Comparison of ENCODE assay signal across 9 mouse cellular contexts in the genomic region with DNA sequence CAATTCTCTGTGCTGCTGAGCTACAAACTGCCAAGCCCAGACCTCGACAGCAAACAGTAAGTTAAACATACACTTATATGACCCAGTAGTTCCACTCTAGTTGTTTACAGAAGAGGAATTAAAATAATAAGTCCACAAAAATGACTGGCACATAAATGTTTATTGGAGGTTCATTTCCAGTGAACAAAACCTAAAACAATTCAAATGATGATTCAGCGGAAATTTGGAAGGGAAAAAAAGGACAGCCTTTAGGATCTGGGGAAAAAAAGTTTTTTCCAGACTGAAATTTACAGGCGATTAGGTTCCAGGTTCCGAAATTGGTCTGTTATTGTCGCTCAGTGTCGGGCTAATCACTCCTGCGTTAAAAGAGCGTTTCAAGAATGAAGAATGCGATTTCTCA. TPM values are rescaled to one million over a fixed set of nuclear protein-coding genes. Genes with fewer than 3 reads are reported as not detected.
A peak's percentile ranks its signal among the peaks of the same experiment; 100 is the strongest.
DNase-seq lines count a peak whose midpoint lies in the region; ATAC-seq and TF ChIP-seq lines count a peak whose summit lies in the region.
"Had no signal": no experiment of that assay in that cellular context is flagged by ENCODE, and none has a peak within 500 bp of the region (broad histone marks: within the 10 kb centered on the region; RNA-seq: fewer than 3 reads in every experiment).

No protein-coding gene starts in this region.

- no peak for ATAC-seq in embryonic facial prominence, embryonic 11.5 days (replicated peaks; ENCODE audit: insufficient number of reproducible peaks, low FRiP score, low TSS enrichment, low read depth)
- ATAC-seq in intestine, embryonic 14.5 days (replicated peaks; ENCODE audit: low FRiP score, low TSS enrichment, low read depth): peak; percentile 6; the same call in 1 of the 2 replicates
- ATAC-seq in midbrain, postnatal 0 days (ENCODE audit: low FRiP score): no peak

- DNase-seq in layer of hippocampus, adult 2 months (ENCODE audit: low spot score in 2 of 2): no peak
- no peak for DNase-seq in layer of hippocampus, adult 9-10 months (ENCODE audit: low spot score)
- DNase-seq in embryonic facial prominence, embryonic 11.5 days (ENCODE audit: low spot score): no peak
- no peak for DNase-seq in intestine, embryonic 14.5 days (ENCODE audit: low spot score)
- DNase-seq in midbrain, postnatal 0 days (ENCODE audit: low spot score): no peak
- DNase-seq in thymus, postnatal 14 days: no peak
- no peak for DNase-seq in lung, postnatal 14 days
- no peak for DNase-seq in layer of hippocampus, adult 8-10 months (ENCODE audit: low spot score in 2 of 2)

- no peak for TF ChIP-seq CTCF in layer of hippocampus, adult 2 months (conservative IDR thresholded peaks at IDR 0.05)
- no peak for TF ChIP-seq CTCF in midbrain, postnatal 0 days (IDR thresholded peaks at IDR 0.05)

- no peaks in the 10 kb centered on the region for H3K4me1 ChIP-seq in embryonic facial prominence, embryonic 11.5 days (ENCODE audit: control insufficient read depth, insufficient read depth, low read length)
- H3K4me1 ChIP-seq in intestine, embryonic 14.5 days (replicated peaks; ENCODE audit: control insufficient read depth, insufficient read depth, low read length): peaks cover 8% of the 10 kb centered on the region; the same call in 1 of the 2 replicates
- no peaks in the 10 kb centered on the region for H3K4me1 ChIP-seq in midbrain, postnatal 0 days (ENCODE audit: insufficient read depth, low read length)

- H3K27me3 ChIP-seq in embryonic facial prominence, embryonic 11.5 days (ENCODE audit: control insufficient read depth, insufficient read depth, low read length): peaks cover 8% of the 10 kb centered on the region
- no peaks in the 10 kb centered on the region for H3K27me3 ChIP-seq in intestine, embryonic 14.5 days (replicated peaks; ENCODE audit: control insufficient read depth, insufficient read depth, low read length)
- H3K27me3 ChIP-seq in midbrain, postnatal 0 days (ENCODE audit: insufficient read depth, low read length): no peaks in the 10 kb centered on the region

- no peaks in the 10 kb centered on the region for H3K9me3 ChIP-seq in embryonic facial prominence, embryonic 11.5 days (replicated peaks; ENCODE audit: control insufficient read depth, low read length)
- no peaks in the 10 kb centered on the region for H3K9me3 ChIP-seq in intestine, embryonic 14.5 days (ENCODE audit: control insufficient read depth, low read length)
- no peaks in the 10 kb centered on the region for H3K9me3 ChIP-seq in midbrain, postnatal 0 days (ENCODE audit: low read length)

- H3K4me2 ChIP-seq in embryonic facial prominence, embryonic 11.5 days (ENCODE audit: low read depth, low read length): peak overlapping the region; percentile 87
- H3K4me2 ChIP-seq in intestine, embryonic 14.5 days (ENCODE audit: low read length): peak overlapping the region; percentile 72
- peak overlapping the region; percentile 78 for H3K4me2 ChIP-seq in midbrain, postnatal 0 days (ENCODE audit: low read depth, low read length, poor library complexity, severe bottlenecking)

- WGBS in embryonic facial prominence, embryonic 11.5 days: 20% methylated on average over 9 of the region's 9 CpGs
- 13% methylated on average over 9 of the region's 9 CpGs for WGBS in intestine, embryonic 14.5 days
- 18% methylated on average over 9 of the region's 9 CpGs for WGBS in midbrain, postnatal 0 days

- no peak overlapping the region for H3K9ac ChIP-seq in embryonic facial prominence, embryonic 11.5 days (replicated peaks; ENCODE audit: low read length)
- peak overlapping the region; percentile 60; the same call in 1 of the 2 replicates for H3K9ac ChIP-seq in intestine, embryonic 14.5 days (ENCODE audit: low read length)
- H3K9ac ChIP-seq in midbrain, postnatal 0 days (replicated peaks; ENCODE audit: low read length, poor library complexity, severe bottlenecking): peak overlapping the region; percentile 78

- no peaks in the 10 kb centered on the region for H3K36me3 ChIP-seq in embryonic facial prominence, embryonic 11.5 days (replicated peaks; ENCODE audit: control insufficient read depth, insufficient read depth, low read depth, low read length)
- H3K36me3 ChIP-seq in intestine, embryonic 14.5 days (ENCODE audit: control insufficient read depth, insufficient read depth, low read length): no peaks in the 10 kb centered on the region
- no peaks in the 10 kb centered on the region for H3K36me3 ChIP-seq in midbrain, postnatal 0 days (ENCODE audit: insufficient read depth, low read length)

- H3K4me3 ChIP-seq in layer of hippocampus, adult 2 months: peak overlapping the region; percentile 78
- peak overlapping the region; percentile 56 for H3K4me3 ChIP-seq in embryonic facial prominence, embryonic 11.5 days (ENCODE audit: low read depth, low read length)
- peak overlapping the region; percentile 56 for H3K4me3 ChIP-seq in intestine, embryonic 14.5 days (ENCODE audit: low read depth, low read length)
- H3K4me3 ChIP-seq in midbrain, postnatal 0 days (ENCODE audit: low read depth, low read length): peak overlapping the region; percentile 68

- H3K27ac ChIP-seq in layer of hippocampus, adult 2 months: peak overlapping the region; percentile 83
- H3K27ac ChIP-seq in embryonic facial prominence, embryonic 11.5 days (replicated peaks; ENCODE audit: low read depth, low read length): no peak overlapping the region
- no peak overlapping the region for H3K27ac ChIP-seq in intestine, embryonic 14.5 days (ENCODE audit: low read depth)
- H3K27ac ChIP-seq in midbrain, postnatal 0 days (ENCODE audit: low read depth, low read length): no peak overlapping the region

RNA-seq across cellular contexts. Expression of a gene that starts 0.4 kb away (rescaled TPM):
- total RNA-seq in layer of hippocampus, adult 2 months (2021): 10 to 100 TPM; 17.7 to 19.2 TPM
- 1.6 and 2.2 TPM in 2 replicates for polyA plus RNA-seq in embryonic facial prominence, embryonic 11.5 days (2014; fragmentation: Nextera tagmentation; extraction: Ambion mirVana)
- 9.7 and 11.7 TPM in 2 replicates for polyA plus RNA-seq in intestine, embryonic 14.5 days (2014; fragmentation: Nextera tagmentation; extraction: Ambion mirVana)
- 46.8 and 71.5 TPM in 2 replicates for total RNA-seq in midbrain, postnatal 0 days (2014; rRNA removed)
- 18.0 and 19.4 TPM in 2 replicates for polyA plus RNA-seq in midbrain, postnatal 0 days (2015; fragmentation: Nextera tagmentation; extraction: Ambion mirVana)
- total RNA-seq in layer of hippocampus, adult 8-10 months (2022): 10 to 100 TPM; 18.2 to 23.4 (median 20.2) TPM

RNA-seq across cellular contexts. Expression of a gene that starts 6.7 kb away (rescaled TPM):
- not detected for total RNA-seq in layer of hippocampus, adult 2 months (2021)
- not detected in 2 replicates for polyA plus RNA-seq in embryonic facial prominence, embryonic 11.5 days (2014; fragmentation: Nextera tagmentation; extraction: Ambion mirVana)
- not detected in 2 replicates for polyA plus RNA-seq in intestine, embryonic 14.5 days (2014; fragmentation: Nextera tagmentation; extraction: Ambion mirVana)
- not detected in 2 replicates for total RNA-seq in midbrain, postnatal 0 days (2014; rRNA removed)
- polyA plus RNA-seq in midbrain, postnatal 0 days (2015; fragmentation: Nextera tagmentation; extraction: Ambion mirVana): not detected in 2 replicates
- not detected for total RNA-seq in layer of hippocampus, adult 8-10 months (2022)
- polyA plus RNA-seq: gonadal fat pad, adult 2 months had no signal

RNA-seq across cellular contexts. Expression of a gene that starts 14.3 kb away (rescaled TPM):
- 100 to 1,000 TPM; 178 to 188 TPM for total RNA-seq in layer of hippocampus, adult 2 months (2021)
- 827 and 878 TPM in 2 replicates for polyA plus RNA-seq in embryonic facial prominence, embryonic 11.5 days (2014; fragmentation: Nextera tagmentation; extraction: Ambion mirVana)
- 792 and 802 TPM in 2 replicates for polyA plus RNA-seq in intestine, embryonic 14.5 days (2014; fragmentation: Nextera tagmentation; extraction: Ambion mirVana)
- 455 and 493 TPM in 2 replicates for total RNA-seq in midbrain, postnatal 0 days (2014; rRNA removed)
- 818 and 874 TPM in 2 replicates for polyA plus RNA-seq in midbrain, postnatal 0 days (2015; fragmentation: Nextera tagmentation; extraction: Ambion mirVana)
- total RNA-seq in layer of hippocampus, adult 8-10 months (2022): 100 to 1,000 TPM; 176 to 204 (median 189) TPM

RNA-seq across cellular contexts. Expression of a gene that starts 20.4 kb away (rescaled TPM):
- total RNA-seq in layer of hippocampus, adult 2 months (2021): not detected
- polyA plus RNA-seq in embryonic facial prominence, embryonic 11.5 days (2014; fragmentation: Nextera tagmentation; extraction: Ambion mirVana): 0.46 TPM in 1 of 2 replicates, not detected in the other
- 0.46 and 0.83 TPM in 2 replicates for polyA plus RNA-seq in intestine, embryonic 14.5 days (2014; fragmentation: Nextera tagmentation; extraction: Ambion mirVana)
- not detected in 2 replicates for total RNA-seq in midbrain, postnatal 0 days (2014; rRNA removed)
- polyA plus RNA-seq in midbrain, postnatal 0 days (2015; fragmentation: Nextera tagmentation; extraction: Ambion mirVana): 0.21 and 0.25 TPM in 2 replicates
- not detected for total RNA-seq in layer of hippocampus, adult 8-10 months (2022)
- polyA plus RNA-seq: gonadal fat pad, adult 2 months had no signal

RNA-seq across cellular contexts. Expression of a gene that starts 23.3 kb away (rescaled TPM):
- 100 to 1,000 TPM; 505 to 510 TPM for total RNA-seq in layer of hippocampus, adult 2 months (2021)
- 12.6 and 13.7 TPM in 2 replicates for polyA plus RNA-seq in embryonic facial prominence, embryonic 11.5 days (2014; fragmentation: Nextera tagmentation; extraction: Ambion mirVana)
- polyA plus RNA-seq in intestine, embryonic 14.5 days (2014; fragmentation: Nextera tagmentation; extraction: Ambion mirVana): 16.9 and 19.9 TPM in 2 replicates
- 80.9 and 82.1 TPM in 2 replicates for total RNA-seq in midbrain, postnatal 0 days (2014; rRNA removed)
- polyA plus RNA-seq in midbrain, postnatal 0 days (2015; fragmentation: Nextera tagmentation; extraction: Ambion mirVana): 15.6 and 17.1 TPM in 2 replicates
- total RNA-seq in layer of hippocampus, adult 8-10 months (2022): 100 to 1,000 TPM; 419 to 496 (median 460) TPM
